Mouse (Mus musculus): ENCODE measurements around the gene Defb10.
"Not testable (repeated sequence)": the region's sequence is repeated elsewhere in the genome, so short reads cannot be mapped to it uniquely, and the experiment has no call there.

Defb10 gene

DNA sequence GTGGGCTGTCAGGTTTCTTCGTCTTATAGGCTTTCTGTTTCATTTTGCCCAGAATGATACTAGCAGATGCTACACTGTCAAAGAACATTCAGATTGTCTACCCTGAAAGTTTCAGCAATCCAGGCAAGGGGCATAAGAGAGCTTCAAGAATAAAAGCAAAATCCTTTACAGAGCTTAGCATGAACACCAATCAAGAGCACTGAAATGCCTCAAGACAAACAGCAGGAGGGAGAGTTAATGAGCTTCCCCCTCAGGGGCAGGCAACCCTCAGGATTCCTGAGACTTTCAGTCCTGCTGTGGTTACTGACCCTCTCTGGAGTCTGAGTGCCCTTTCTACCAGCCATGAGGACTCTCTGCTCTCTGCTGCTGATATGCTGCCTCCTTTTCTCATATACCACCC lies at the start of gene Defb10:
Defb10 (plus strand) TSS at position 316 of the 400 bp plus-strand sequence.
- not testable (repeated sequence) for DNase-seq (ENCODE audit: low read depth in 1 of 2, low spot score in 2 of 2)

DNA sequence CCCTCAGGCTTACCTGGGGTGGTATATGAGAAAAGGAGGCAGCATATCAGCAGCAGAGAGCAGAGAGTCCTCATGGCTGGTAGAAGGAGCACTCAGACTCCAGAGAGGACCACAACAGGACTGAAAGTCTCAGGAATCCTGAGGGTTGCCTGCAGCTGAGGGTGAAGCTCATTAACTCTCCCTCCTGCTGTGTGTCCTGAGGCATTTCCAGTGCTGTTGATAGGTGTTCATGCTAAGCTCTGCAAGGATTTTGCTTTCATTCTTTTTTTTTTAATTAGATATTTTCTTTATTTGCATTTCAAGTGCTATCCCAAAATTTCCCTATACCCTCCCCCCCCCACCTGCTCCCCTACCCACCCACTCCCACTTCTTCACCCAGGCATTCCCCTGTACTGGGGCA lies 26.6 kb downstream of the Defb10 start, which contains the start of gene Defb9:
Defb9 (minus strand) TSS at position 101 of the 400 bp plus-strand sequence.
- DNase-seq (ENCODE audit: low read depth in 1 of 2, low spot score in 2 of 2), result not testable (repeated sequence)

DNA sequence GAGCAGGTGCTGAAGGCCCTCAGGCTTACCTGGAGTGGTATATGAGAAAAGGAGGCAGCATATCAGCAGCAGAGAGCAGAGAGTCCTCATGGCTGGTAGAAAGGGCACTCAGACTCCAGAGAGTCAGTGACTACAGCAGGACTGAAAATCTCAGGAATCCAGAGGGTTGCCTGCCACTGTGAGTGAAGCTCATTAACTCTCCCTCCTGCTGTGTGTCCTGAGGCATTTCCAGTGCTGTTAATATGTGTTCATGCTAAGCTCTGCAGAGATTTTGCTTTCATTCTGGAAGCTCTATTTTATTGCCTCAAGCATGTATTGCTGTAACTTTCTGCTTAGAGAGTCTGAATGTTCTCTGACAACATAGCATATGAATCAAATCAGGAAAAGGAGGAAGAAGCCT lies 47.6 kb downstream of the Defb10 start, which contains the start of gene Defb11:
Defb11 (minus strand) TSS at position 123 of the 400 bp plus-strand sequence.
- DNase-seq (ENCODE audit: low read depth in 1 of 2, low spot score in 2 of 2), result not testable (repeated sequence)
